Mouse (Mus musculus) liver, embryonic 14.5 days (tissue): ENCODE measurements around the gene Gsap. TPM values are rescaled to one million over a fixed set of nuclear protein-coding genes. Genes with fewer than 3 reads are reported as not detected.
"Not testable (repeated sequence)": the region's sequence is repeated elsewhere in the genome, so short reads cannot be mapped to it uniquely, and the experiment has no call there.

Experiments used
- ATAC-seq: fragments of 200-750 bp; cut with Nextera tagmentation; 2 replicates; pipeline ENCODE4 v1.8.0; 2017; ENCODE audit warnings: moderate number of reproducible peaks, mild to moderate bottlenecking, moderate library complexity; ENCODE audit not compliant: insufficient read depth
- DNase-seq, 3 experiments: peaks; one replicate each; pipeline ENCODE4 v3.0.0-alpha.2; 2012 to 2013; ENCODE audit warnings: low read depth in 3 of 3, low spot score in 3 of 3
- H3K27ac ChIP-seq: fragments of 300-500 bp; sonication (generic); 2 replicates; pipeline ENCODE4 v1.5.1; 2014; ENCODE audit warnings: moderate library complexity, mild to moderate bottlenecking, control low read depth, inconsistent platforms
- H3K27me3 ChIP-seq: fragments of 300-500 bp; sonication (generic); 2 replicates; pipeline ENCODE4 v1.6.1; 2014; ENCODE audit warnings: mild to moderate bottlenecking, low read length, moderate library complexity; ENCODE audit not compliant: control insufficient read depth, insufficient read depth
- H3K36me3 ChIP-seq: fragments of 300-500 bp; sonication (generic); replicated peaks from 2 replicates; pipeline ENCODE4 v1.6.1; 2014; ENCODE audit warnings: low read depth; ENCODE audit not compliant: control insufficient read depth, insufficient read depth
- H3K4me1 ChIP-seq, 2 experiments: fragments of 200-500 bp in 1 of 2; fragments of 300-500 bp in 1 of 2; sonication (generic) in 1 of 2; replicated peaks; 2 replicates each; pipeline ENCODE4 v1.6.1; 2012 to 2014; ENCODE audit warnings: antibody characterized with exemption in 1 of 2, inconsistent platforms in 1 of 2, low read length in 1 of 2; ENCODE audit not compliant: control insufficient read depth in 2 of 2, insufficient read depth in 2 of 2
- H3K4me2 ChIP-seq: fragments of 300-500 bp; sonication (generic); 2 replicates; pipeline ENCODE4 v1.6.1; 2014; ENCODE audit warnings: low read depth, mild to moderate bottlenecking, control low read depth, moderate library complexity
- H3K4me3 ChIP-seq, 2 experiments: fragments of 200-500 bp in 1 of 2; fragments of 300-500 bp in 1 of 2; sonication (generic) in 1 of 2; 2 replicates each; pipeline ENCODE4 v1.5.1; 2012 to 2014; ENCODE audit warnings: low read depth in 2 of 2, low read length in 2 of 2, mild to moderate bottlenecking in 2 of 2, control low read depth in 1 of 2, inconsistent platforms in 1 of 2, moderate library complexity in 1 of 2; ENCODE audit not compliant: insufficient read depth in 1 of 2
- H3K9ac ChIP-seq: fragments of 300-500 bp; sonication (generic); replicated peaks from 2 replicates; pipeline ENCODE4 v1.6.1; 2014; ENCODE audit warnings: mild to moderate bottlenecking, control low read depth, moderate library complexity
- H3K9me3 ChIP-seq: fragments of 300-500 bp; sonication (generic); 2 replicates; pipeline ENCODE4 v1.6.1; 2016; ENCODE audit warnings: low read length, mixed read lengths; ENCODE audit not compliant: control insufficient read depth
- CTCF ChIP-seq: IDR thresholded peaks from 2 replicates; pipeline ENCODE4 v1.5.1; 2016; ENCODE audit warnings: antibody characterized with exemption, low read depth, control low read depth
- EP300 ChIP-seq: IDR thresholded peaks from 2 replicates; pipeline ENCODE4 v1.6.1; 2016; ENCODE audit warnings: antibody characterized with exemption, low read depth
- WGBS: fragments of 180-500 bp; shearing (Covaris S2); extraction: QIAGEN DNeasy Blood & Tissue Kit; methylation state at CpG from one replicate; pipeline ENCODE4 v1.1.7; 2014; ENCODE audit not compliant: insufficient replicate concordance; 5-methylcytosine and 5-hydroxymethylcytosine counted together
- polyA plus RNA-seq, 2 experiments: library from polyadenylated mRNA; depleted of rRNA in 1 of 2; stranded (reverse) in 1 of 2; unstranded in 1 of 2; fragments of >200 nt; fragmentation: Nextera tagmentation in 1 of 2; extraction: Ambion mirVana in 1 of 2; gene quantifications; 2 replicates each; pipeline versions ENCODE4 v1.2.1 to v1.2.3; 2012 to 2014

Gsap gene
- polyA plus RNA-seq, 2 experiments, result 1.3 to 2.1 TPM

DNA sequence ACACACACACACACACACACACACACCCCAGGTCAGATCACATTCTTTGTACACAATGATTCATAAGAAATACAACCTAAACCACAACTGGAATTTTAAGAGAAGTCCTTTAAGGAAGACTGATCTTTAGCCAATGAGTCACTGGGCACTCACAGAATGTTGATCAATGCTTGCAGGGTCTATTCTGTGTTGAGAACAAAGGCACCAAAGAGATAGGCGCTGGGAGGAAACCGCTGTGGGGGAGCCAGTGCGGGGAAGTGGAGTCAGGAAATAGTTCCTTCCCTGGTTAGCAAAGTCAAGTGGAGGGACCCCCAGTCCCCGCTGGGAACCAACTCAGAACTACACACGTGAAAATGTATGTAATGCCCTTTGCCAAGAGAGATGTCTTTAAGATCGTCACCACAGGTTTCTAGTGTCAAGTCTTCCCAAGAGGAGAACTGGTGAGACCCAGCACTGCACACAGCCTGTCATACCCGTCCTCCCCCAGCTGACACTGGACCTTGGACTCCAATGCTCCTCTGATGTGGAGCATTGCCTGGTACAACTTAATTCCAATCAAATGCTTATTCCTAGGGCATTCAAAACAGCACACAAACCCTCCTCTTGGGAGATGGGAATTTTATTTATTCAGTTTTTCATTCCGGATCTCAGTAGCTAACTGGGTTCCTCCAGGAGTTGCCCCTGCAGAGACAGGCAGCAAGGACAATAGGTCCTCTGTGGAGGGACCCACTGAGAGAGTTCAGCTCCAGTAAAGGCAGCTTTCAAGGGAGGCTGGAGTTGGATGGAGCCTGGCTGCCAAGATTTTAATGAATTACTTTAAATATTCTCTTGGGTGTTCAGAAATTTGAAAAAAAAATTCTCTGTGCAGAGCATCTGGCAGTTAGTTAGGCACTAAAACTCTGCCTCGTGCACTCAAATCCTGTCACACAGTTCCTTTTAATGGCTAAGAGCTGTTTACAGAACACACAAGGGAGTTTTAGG is 10.6 kb upstream of the Gsap start:
- WGBS, result 8% methylated on average over 9 of the region's 9 CpGs
- H3K36me3 ChIP-seq, result no peaks in the 10 kb centered on the region
- no peaks in the 10 kb centered on the region for H3K27me3 ChIP-seq
- no peaks in the 10 kb centered on the region for H3K9me3 ChIP-seq
- H3K4me3 ChIP-seq, result no peak overlapping the region
- TF ChIP-seq CTCF (no peak), EP300 (no peak)
- ATAC-seq (no peak), DNase-seq (no peak)
- H3K4me2 ChIP-seq, result no peak overlapping the region
- peaks cover 0 to 7% of the 10 kb centered on the region in 2 experiments; a peak in 1 of 4 replicates for H3K4me1 ChIP-seq
- H3K27ac ChIP-seq, result no peak overlapping the region
- no peak overlapping the region for H3K9ac ChIP-seq

DNA sequence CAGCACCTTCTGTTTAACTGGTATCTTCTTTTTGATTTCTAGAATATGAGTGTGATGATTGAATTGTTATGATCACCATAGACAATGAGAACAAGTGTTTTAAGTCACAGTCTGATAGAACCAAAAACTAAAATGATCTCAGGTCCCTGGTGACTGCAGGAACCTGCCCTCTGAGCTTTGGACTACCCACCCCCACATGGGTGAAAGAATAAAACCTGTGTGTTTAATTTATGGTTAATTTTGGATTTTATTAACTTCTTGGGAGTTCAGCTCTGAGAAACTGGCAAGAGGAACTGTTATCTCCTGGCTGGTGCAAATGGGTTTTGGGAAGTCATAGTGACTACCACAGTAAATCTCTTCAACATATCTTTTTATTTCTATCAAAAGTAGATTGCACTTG is 6.6 kb upstream of the Gsap start:
- no peak for DNase-seq
- Histone ChIP-seq H3K36me3 (no peaks in the 10 kb centered on the region), H3K4me3 (no peak overlapping the region), H3K4me2 (no peak overlapping the region), H3K4me1 (peaks cover 0 to 5% of the 10 kb centered on the region in 2 experiments; a peak in 1 of 4 replicates), H3K9me3 (no peaks in the 10 kb centered on the region), H3K9ac (no peak overlapping the region), H3K27ac (no peak overlapping the region), H3K27me3 (no peaks in the 10 kb centered on the region)
- TF ChIP-seq CTCF, result no peak
- TF ChIP-seq EP300, result no peak
- ATAC-seq, result no peak

DNA sequence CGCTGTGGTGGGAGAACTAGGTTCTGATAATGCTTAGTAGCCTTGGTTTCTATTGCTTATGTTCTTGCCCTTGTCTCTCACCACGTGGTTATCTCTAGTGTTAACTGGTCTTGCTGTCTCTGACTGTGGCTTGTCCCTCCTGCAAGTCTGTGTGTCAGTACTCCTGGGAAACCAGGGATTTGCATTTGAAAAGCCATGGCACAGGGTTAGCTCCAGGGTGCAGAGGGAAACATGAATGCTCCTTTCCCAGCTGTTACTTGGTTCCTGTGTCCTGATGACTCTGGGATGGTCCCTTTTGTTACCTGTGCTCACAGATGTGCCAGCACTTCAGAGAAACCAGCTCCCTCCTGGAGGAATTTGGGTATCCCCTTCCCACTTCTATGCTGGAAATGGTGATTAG is 3.0 kb upstream of the Gsap start:
- not testable (repeated sequence) for H3K4me3 ChIP-seq, H3K27me3 ChIP-seq, H3K4me2 ChIP-seq, H3K36me3 ChIP-seq, H3K9ac ChIP-seq, DNase-seq, ATAC-seq, H3K9me3 ChIP-seq, H3K4me1 ChIP-seq, H3K27ac ChIP-seq
- 31% methylated on average over 2 of the region's 2 CpGs for WGBS

DNA sequence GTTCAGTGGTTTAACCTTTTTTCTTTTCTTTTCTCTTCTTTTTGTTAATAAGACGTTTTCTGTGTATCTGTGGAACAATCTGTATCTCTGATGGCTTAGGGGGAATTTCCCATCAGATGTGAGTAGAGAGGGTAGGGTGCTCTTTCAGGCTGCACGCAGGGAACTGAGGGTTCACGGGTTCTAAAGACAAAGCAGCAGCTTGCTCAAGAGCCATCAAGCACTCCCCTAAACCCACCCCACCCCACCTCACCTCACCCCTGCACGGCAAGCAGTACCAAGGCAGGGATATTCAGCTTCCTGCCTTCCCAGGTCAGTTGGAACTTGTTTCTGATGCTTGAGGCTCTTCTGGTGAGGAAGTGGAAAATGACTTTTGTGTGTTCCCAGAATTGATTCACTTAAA is 766 bp downstream of the Gsap start:
- 17% methylated on average over 4 of the region's 4 CpGs for WGBS
- H3K27ac ChIP-seq, result no peak overlapping the region
- H3K4me2 ChIP-seq, result peak overlapping the region; percentile 83
- DNase-seq (no peak), ATAC-seq (no peak)
- 0 out of 4 replicates have a peak, but pooled peaks cover 0 to 3% of the 10 kb centered on the region in 2 experiments for H3K4me1 ChIP-seq
- H3K9ac ChIP-seq, result no peak overlapping the region; the same call in 1 of the 2 replicates
- H3K36me3 ChIP-seq, result no peaks in the 10 kb centered on the region
- H3K4me3 ChIP-seq, result peak overlapping the region; percentile 17 to 57; a peak in 3 of 4 replicates
- no peaks in the 10 kb centered on the region for H3K9me3 ChIP-seq
- H3K27me3 ChIP-seq, result no peaks in the 10 kb centered on the region
- TF ChIP-seq EP300 (no peak), CTCF (no peak)

DNA sequence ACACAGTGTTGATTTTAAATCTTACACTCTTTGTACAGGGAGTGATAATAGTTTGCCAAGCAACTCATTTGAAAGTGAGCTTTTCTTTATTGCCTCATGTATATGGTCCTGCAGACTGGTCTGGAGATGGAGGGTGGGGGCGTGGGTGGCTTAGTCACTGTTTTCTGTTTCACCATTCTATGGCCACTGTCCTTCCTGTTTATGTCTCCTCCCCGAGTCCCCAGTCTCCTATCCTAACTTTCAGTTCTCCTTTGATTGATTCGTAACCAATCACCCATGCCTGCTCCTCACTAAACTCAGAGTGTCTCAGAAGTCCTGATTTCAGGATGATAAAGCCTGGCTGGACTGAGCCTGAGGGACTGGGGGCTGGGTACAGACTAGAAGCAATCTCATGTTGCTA is 2.4 kb downstream of the Gsap start:
- no peaks in the 10 kb centered on the region for H3K27me3 ChIP-seq
- ATAC-seq, result no peak
- 10% methylated on average over 3 of the region's 3 CpGs for WGBS
- TF ChIP-seq EP300, result no peak
- no peak for TF ChIP-seq CTCF
- no peak overlapping the region for H3K9ac ChIP-seq
- no peak overlapping the region; the same call in 1 of the 2 replicates for H3K4me2 ChIP-seq
- peak in 1 of 3 experiments; percentile 17 for DNase-seq
- H3K9me3 ChIP-seq, result no peaks in the 10 kb centered on the region; the same call in 1 of the 2 replicates
- 0 out of 4 replicates have a peak, but pooled peaks cover 0 to 3% of the 10 kb centered on the region in 2 experiments for H3K4me1 ChIP-seq
- H3K27ac ChIP-seq, result no peak overlapping the region
- 0 out of 4 replicates have a peak overlapping the region, but pooled peaks of 1 of the 2 experiments have one; percentile 3 for H3K4me3 ChIP-seq
- no peaks in the 10 kb centered on the region for H3K36me3 ChIP-seq
